ENCODE assay signal across 12 mouse cellular contexts in genomic region chr7:26953306-26953705, GRCm38 (mm10). TPM values are rescaled to one million over a fixed set of nuclear protein-coding genes. Genes with fewer than 3 reads are reported as not detected.
"Had no signal": no experiment of that assay in that cellular context is flagged by ENCODE, and none has a peak within 500 bp of the region (broad histone marks: within the 10 kb centered on the region; RNA-seq: fewer than 3 reads in every experiment).

No protein-coding gene starts in this region.

RNA-seq across cellular contexts. Expression of gene Cyp2a22, which starts 14.1 kb away (rescaled TPM):
- total RNA-seq: neutrophil, adult 5-6 weeks had no signal
- polyA plus RNA-seq: neural tube, embryonic 13.5 days; neural tube, embryonic 14.5 days; neural tube, embryonic 15.5 days; small intestine, adult 2 months; spleen, adult 2 months; stomach, embryonic 14.5 days; stomach, embryonic 15.5 days; testis, adult 2 months; thymus, adult 2 months; thymus, postnatal 0 days; urinary bladder, adult 2 months had no signal
